Mouse (Mus musculus) WW6 (cell line): ENCODE results near the gene Actr8.

ENCODE experiments used
- DNase-seq: peaks from one replicate; pipeline ENCODE4 v3.0.0-alpha.2; 2013; ENCODE audit warnings: low read depth, low spot score

Gene Actr8

GRCm38 (mm10) chr14:30039413-30039812 is 61.3 kb downstream of the Actr8 start:
- DNase-seq: no peak

- no peak for DNase-seq
These were observed 63.7 kb downstream of the Actr8 start for GRCm38 (mm10) chr14:30041836-30042235.

GRCm38 (mm10) chr14:30043356-30043940 is 65.3 kb downstream of the Actr8 start:
- no peak for DNase-seq

GRCm38 (mm10) chr14:30045239-30045638 is 67.1 kb downstream of the Actr8 start:
- DNase-seq: no peak

- no peak for DNase-seq
These were observed 67.6 kb downstream of the Actr8 start for GRCm38 (mm10) chr14:30045704-30046220.

- no peak for DNase-seq
These were observed 68.8 kb downstream of the Actr8 start for GRCm38 (mm10) chr14:30046976-30047375.

- no peak for DNase-seq
These were observed 69.9 kb downstream of the Actr8 start for GRCm38 (mm10) chr14:30048049-30048448.

- no peak for DNase-seq
These were observed 72.1 kb downstream of the Actr8 start for GRCm38 (mm10) chr14:30050280-30050679.

- DNase-seq: no peak
These were observed 76.8 kb downstream of the Actr8 start for GRCm38 (mm10) chr14:30054922-30055321.
